Mouse (Mus musculus) hindbrain, postnatal 0 days (tissue): ENCODE data around the gene Jarid2. TPM values are rescaled to one million over a fixed set of nuclear protein-coding genes. Genes with fewer than 3 reads are reported as not detected.
A peak's percentile ranks its signal among the peaks of the same experiment; 100 is the strongest.

ENCODE experiments used
- ATAC-seq: fragments of 200-750 bp; cut with Nextera tagmentation; 2 replicates; pipeline ENCODE4 v1.8.0; 2017; ENCODE audit warnings: mild to moderate bottlenecking, moderate TSS enrichment, moderate library complexity
- DNase-seq: peaks from one replicate; pipeline ENCODE4 v3.0.0-alpha.2; 2015; ENCODE audit warnings: low spot score
- H3K27ac ChIP-seq: fragments of 300-500 bp; sonication (generic); 2 replicates; pipeline ENCODE4 v1.5.1; 2014; ENCODE audit warnings: mild to moderate bottlenecking
- H3K27me3 ChIP-seq: fragments of 300-500 bp; sonication (generic); 2 replicates; pipeline ENCODE4 v1.6.1; 2014; ENCODE audit warnings: low read length, mixed read lengths; ENCODE audit not compliant: insufficient read depth
- H3K36me3 ChIP-seq: fragments of 300-500 bp; sonication (generic); 2 replicates; pipeline ENCODE4 v1.6.1; 2014; ENCODE audit warnings: low read length, mixed read lengths; ENCODE audit not compliant: insufficient read depth
- H3K4me1 ChIP-seq: fragments of 300-500 bp; sonication (generic); 2 replicates; pipeline ENCODE4 v1.6.1; 2014; ENCODE audit warnings: antibody characterized with exemption, low read length, mixed read lengths; ENCODE audit not compliant: insufficient read depth
- H3K4me2 ChIP-seq: fragments of 300-500 bp; sonication (generic); 2 replicates; pipeline ENCODE4 v1.6.1; 2014; ENCODE audit warnings: low read depth, mild to moderate bottlenecking, low read length, moderate library complexity, mixed read lengths
- H3K4me3 ChIP-seq: fragments of 300-500 bp; sonication (generic); 2 replicates; pipeline ENCODE4 v1.5.1; 2014; ENCODE audit warnings: low read length
- H3K9ac ChIP-seq: fragments of 300-500 bp; sonication (generic); replicated peaks from 2 replicates; pipeline ENCODE4 v1.6.1; 2014; ENCODE audit warnings: mild to moderate bottlenecking, low read length, moderate library complexity, mixed read lengths
- H3K9me3 ChIP-seq: fragments of 300-500 bp; sonication (generic); 2 replicates; pipeline ENCODE4 v1.6.1; 2016; ENCODE audit warnings: low read length, mixed read lengths
- CTCF ChIP-seq: IDR thresholded peaks from 2 replicates; pipeline ENCODE4 v1.5.1; 2016; ENCODE audit warnings: antibody characterized with exemption, control low read depth, low read depth
- WGBS: fragments of 180-500 bp; shearing (Covaris S2); extraction: QIAGEN DNeasy Blood & Tissue Kit; methylation state at CpG from one replicate; pipeline ENCODE4 v1.1.7; 2014; 5-methylcytosine and 5-hydroxymethylcytosine counted together
- polyA plus RNA-seq: library from polyadenylated mRNA; unstranded; fragments of >200 nt; fragmentation: Nextera tagmentation; extraction: Ambion mirVana; gene quantifications from 2 replicates; pipeline ENCODE4 v1.2.1, GENCODE M21; 2015
- total RNA-seq: library from RNA; depleted of rRNA; stranded (reverse); fragments of >200 nt; gene quantifications from 2 replicates; pipeline ENCODE4 v1.2.3, GENCODE M21; 2014

The Jarid2 gene
- total and polyA plus RNA-seq, 2 experiments from 2014 or later, result 19.3 to 21.6 TPM

DNA sequence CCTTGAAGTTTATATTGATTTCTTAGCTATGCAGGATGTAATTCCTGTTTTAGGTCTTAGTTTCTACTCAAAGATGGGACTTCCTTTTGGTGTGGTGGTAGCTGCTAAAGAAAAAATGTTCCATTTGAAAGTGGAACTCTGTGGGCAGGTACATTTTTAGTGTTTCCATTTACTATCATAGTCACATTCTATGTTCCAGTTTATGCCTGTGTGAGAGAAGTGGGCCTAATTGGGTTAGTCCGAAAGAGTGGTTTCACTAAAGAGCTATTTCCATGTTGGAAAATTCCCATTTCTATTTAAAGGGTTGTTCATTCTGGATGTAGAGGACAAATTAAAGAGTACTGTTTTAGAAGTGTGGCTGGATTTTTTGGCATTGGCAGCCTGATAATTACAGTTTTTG, 79.0 kb downstream of the Jarid2 start:
- Histone ChIP-seq H3K4me1 (no peaks in the 10 kb centered on the region; the same call in 1 of the 2 replicates), H3K27ac (no peak overlapping the region), H3K27me3 (no peaks in the 10 kb centered on the region), H3K9me3 (no peaks in the 10 kb centered on the region), H3K4me3 (no peak overlapping the region), H3K4me2 (no peak overlapping the region), H3K9ac (no peak overlapping the region), H3K36me3 (no peaks in the 10 kb centered on the region)
- DNase-seq (no peak), ATAC-seq (no peak)
- TF ChIP-seq CTCF, result no peak
- WGBS, result 86% methylated on average over 1 of the region's 1 CpGs

- DNase-seq, result no peak
- H3K4me2 ChIP-seq, result no peak overlapping the region
- TF ChIP-seq CTCF, result no peak
- no peaks in the 10 kb centered on the region for H3K27me3 ChIP-seq
- H3K36me3 ChIP-seq, result no peaks in the 10 kb centered on the region
- H3K27ac ChIP-seq, result no peak overlapping the region
- ATAC-seq, result no peak
- H3K4me1 ChIP-seq, result no peaks in the 10 kb centered on the region; the same call in 1 of the 2 replicates
- no peak overlapping the region for H3K9ac ChIP-seq
- no peaks in the 10 kb centered on the region for H3K9me3 ChIP-seq
- WGBS, result 73% methylated on average over 2 of the region's 2 CpGs
- no peak overlapping the region for H3K4me3 ChIP-seq
These were observed 81.7 kb downstream of the Jarid2 start for GRCm38 (mm10) chr13:44811021-44811420.

- no peaks in the 10 kb centered on the region for H3K27me3 ChIP-seq
- no peak overlapping the region for H3K27ac ChIP-seq
- ATAC-seq, result no peak
- WGBS, result 81% methylated on average over 10 of the region's 10 CpGs
- DNase-seq, result no peak
- no peaks in the 10 kb centered on the region for H3K36me3 ChIP-seq
- H3K4me2 ChIP-seq, result no peak overlapping the region
- H3K9ac ChIP-seq, result no peak overlapping the region
- H3K4me3 ChIP-seq, result no peak overlapping the region
- TF ChIP-seq CTCF, result no peak
- H3K9me3 ChIP-seq, result no peaks in the 10 kb centered on the region
- no peaks in the 10 kb centered on the region; the same call in 1 of the 2 replicates for H3K4me1 ChIP-seq
These were observed 82.3 kb downstream of the Jarid2 start for GRCm38 (mm10) chr13:44811601-44812000.

DNA sequence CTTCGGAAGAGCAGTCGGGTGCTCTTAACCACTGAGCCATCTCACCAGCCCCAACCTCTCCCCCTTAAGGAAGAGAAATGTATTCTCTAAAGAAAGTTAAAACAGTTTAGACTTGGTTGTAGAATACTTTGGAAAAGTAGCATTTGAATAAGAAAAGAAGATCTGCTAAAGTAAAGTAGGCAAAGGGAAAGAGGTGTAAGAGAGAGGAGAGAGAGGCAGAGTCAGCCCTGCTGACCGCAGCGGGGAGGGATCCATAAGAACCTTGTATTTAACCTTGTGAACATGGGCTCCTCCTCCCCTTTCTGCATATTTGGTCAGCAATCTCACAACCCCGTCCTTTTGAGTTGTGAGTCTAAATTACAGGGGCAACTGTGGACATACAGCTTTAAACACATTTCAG, 83.1 kb downstream of the Jarid2 start:
- Histone ChIP-seq H3K27ac (no peak overlapping the region), H3K36me3 (no peaks in the 10 kb centered on the region), H3K4me3 (no peak overlapping the region), H3K9me3 (no peaks in the 10 kb centered on the region), H3K27me3 (no peaks in the 10 kb centered on the region), H3K9ac (no peak overlapping the region), H3K4me2 (no peak overlapping the region), H3K4me1 (no peaks in the 10 kb centered on the region; the same call in 1 of the 2 replicates)
- no peak for DNase-seq
- no peak for TF ChIP-seq CTCF
- no peak for ATAC-seq
- WGBS, result 85% methylated on average over 5 of the region's 5 CpGs

GRCm38 (mm10) chr13:44819400-44819799, 90.1 kb downstream of the Jarid2 start:
- Histone ChIP-seq H3K27ac (no peak overlapping the region), H3K36me3 (no peaks in the 10 kb centered on the region), H3K4me2 (no peak overlapping the region), H3K4me1 (peaks cover 11% of the 10 kb centered on the region; the same call in 1 of the 2 replicates), H3K27me3 (no peaks in the 10 kb centered on the region), H3K4me3 (no peak overlapping the region), H3K9ac (no peak overlapping the region), H3K9me3 (no peaks in the 10 kb centered on the region)
- no peak for TF ChIP-seq CTCF
- DNase-seq (peak; percentile 74), ATAC-seq (no peak)
- WGBS, result 4% methylated on average over 4 of the region's 4 CpGs

- no peak for DNase-seq
- TF ChIP-seq CTCF, result no peak
- no peak for ATAC-seq
- Histone ChIP-seq H3K36me3 (no peaks in the 10 kb centered on the region), H3K4me1 (peaks cover 11% of the 10 kb centered on the region; the same call in 1 of the 2 replicates), H3K4me2 (no peak overlapping the region), H3K4me3 (no peak overlapping the region), H3K9me3 (no peaks in the 10 kb centered on the region), H3K9ac (no peak overlapping the region), H3K27ac (no peak overlapping the region), H3K27me3 (no peaks in the 10 kb centered on the region)
These were observed 93.3 kb downstream of the Jarid2 start for GRCm38 (mm10) chr13:44822578-44822977.

DNA sequence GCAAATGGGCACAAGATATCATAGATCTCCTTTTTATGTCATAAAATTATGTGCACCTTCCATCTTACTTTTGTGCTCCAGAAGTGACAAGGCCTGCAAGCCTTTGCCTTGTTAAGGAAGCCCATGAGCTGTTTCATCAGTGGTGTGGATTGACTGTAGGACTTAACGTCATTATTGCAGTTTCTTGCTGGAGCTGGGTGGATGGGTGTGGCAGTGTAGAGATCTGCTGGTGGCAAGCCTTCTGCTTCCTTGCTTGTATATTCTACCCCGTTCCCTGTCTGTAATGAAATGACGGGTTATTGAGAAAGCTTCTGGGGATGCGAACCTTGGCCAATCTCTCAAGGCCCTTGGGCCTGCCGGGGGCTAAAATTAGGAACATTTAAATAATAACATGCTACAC, 99.6 kb downstream of the Jarid2 start:
- Histone ChIP-seq H3K27me3 (no peaks in the 10 kb centered on the region), H3K4me1 (0 out of 2 replicates have a peak, but pooled peaks cover 5% of the 10 kb centered on the region), H3K9ac (no peak overlapping the region), H3K9me3 (no peaks in the 10 kb centered on the region), H3K27ac (no peak overlapping the region), H3K4me2 (no peak overlapping the region), H3K4me3 (no peak overlapping the region), H3K36me3 (no peaks in the 10 kb centered on the region)
- 79% methylated on average over 5 of the region's 5 CpGs for WGBS
- no peak for TF ChIP-seq CTCF
- DNase-seq, result no peak
- ATAC-seq, result no peak
